Mouse (Mus musculus) stomach, embryonic 16.5 days (tissue): ENCODE results near the gene Fkbp1a. TPM values are rescaled to one million over a fixed set of nuclear protein-coding genes. Genes with fewer than 3 reads are reported as not detected.

ENCODE experiments used
- ATAC-seq: fragments of 200-750 bp; cut with Nextera tagmentation; 2 replicates; pipeline ENCODE4 v1.8.0; 2017; ENCODE audit warnings: moderate number of reproducible peaks, moderate TSS enrichment; ENCODE audit not compliant: insufficient read depth, low FRiP score
- H3K27ac ChIP-seq: fragments of 300-500 bp; sonication (generic); 2 replicates; pipeline ENCODE4 v1.5.1; 2014; ENCODE audit warnings: low read length
- H3K27me3 ChIP-seq: fragments of 300-500 bp; sonication (generic); 2 replicates; pipeline ENCODE4 v1.6.1; 2014; ENCODE audit warnings: low read length, control low read depth, mixed read lengths; ENCODE audit not compliant: control insufficient read depth, insufficient read depth
- H3K36me3 ChIP-seq: fragments of 300-500 bp; sonication (generic); 2 replicates; pipeline ENCODE4 v1.6.1; 2014; ENCODE audit warnings: low read length; ENCODE audit not compliant: control insufficient read depth, insufficient read depth
- H3K4me1 ChIP-seq: fragments of 300-500 bp; sonication (generic); 2 replicates; pipeline ENCODE4 v1.6.1; 2014; ENCODE audit warnings: low read length, control low read depth, mixed read lengths; ENCODE audit not compliant: control insufficient read depth, insufficient read depth
- H3K4me2 ChIP-seq: fragments of 300-500 bp; sonication (generic); 2 replicates; pipeline ENCODE4 v1.6.1; 2014; ENCODE audit warnings: low read depth, low read length, mixed read lengths
- H3K4me3 ChIP-seq: fragments of 300-500 bp; sonication (generic); replicated peaks from 2 replicates; pipeline ENCODE4 v1.5.1; 2014; ENCODE audit warnings: mild to moderate bottlenecking, low read length
- H3K9ac ChIP-seq: fragments of 300-500 bp; sonication (generic); 2 replicates; pipeline ENCODE4 v1.6.1; 2014; ENCODE audit warnings: low read length
- H3K9me3 ChIP-seq: fragments of 300-500 bp; sonication (generic); replicated peaks from 2 replicates; pipeline ENCODE4 v1.6.1; 2016; ENCODE audit warnings: low read length, control low read depth; ENCODE audit not compliant: control insufficient read depth
- WGBS: fragments of 180-500 bp; shearing (Covaris S2); extraction: QIAGEN DNeasy Blood & Tissue Kit; methylation state at CpG from one replicate; pipeline ENCODE4 v1.1.7; 2014; 5-methylcytosine and 5-hydroxymethylcytosine counted together
- polyA plus RNA-seq: library from polyadenylated mRNA; unstranded; fragments of >200 nt; fragmentation: Nextera tagmentation; extraction: Ambion mirVana; gene quantifications from 2 replicates; pipeline ENCODE4 v1.2.1, GENCODE M21; 2015

The Fkbp1a gene
- polyA plus RNA-seq, 1 experiment from 2014 or later: 572 TPM

GRCm38 (mm10) chr2:151543063-151543895 is 996 bp downstream of the Fkbp1a start:
- Histone ChIP-seq H3K4me3 (peak overlapping the region; percentile 84), H3K4me2 (peak overlapping the region; percentile 74), H3K4me1 (peaks cover 31% of the 10 kb centered on the region), H3K9me3 (no peaks in the 10 kb centered on the region), H3K27me3 (no peaks in the 10 kb centered on the region), H3K27ac (peak overlapping the region; percentile 97), H3K9ac (peak overlapping the region; percentile 95), H3K36me3 (0 out of 2 replicates have a peak, but pooled peaks cover 7% of the 10 kb centered on the region)
- under 1% methylated on average over 21 of the region's 21 CpGs for WGBS
- peak; percentile 23; the same call in 1 of the 2 replicates for ATAC-seq

- H3K4me3 ChIP-seq: peak overlapping the region; percentile 84
- H3K36me3 ChIP-seq: 0 out of 2 replicates have a peak, but pooled peaks cover 8% of the 10 kb centered on the region
- peak overlapping the region; percentile 51 for H3K9ac ChIP-seq
- H3K27me3 ChIP-seq: no peaks in the 10 kb centered on the region
- no peaks in the 10 kb centered on the region for H3K9me3 ChIP-seq
- WGBS: 49% methylated on average over 6 of the region's 6 CpGs
- H3K27ac ChIP-seq: no peak overlapping the region
- peaks cover 34% of the 10 kb centered on the region for H3K4me1 ChIP-seq
- no peak for ATAC-seq
- peak overlapping the region; percentile 74 for H3K4me2 ChIP-seq
Observed at GRCm38 (mm10) chr2:151544673-151545072, 2.4 kb downstream of the Fkbp1a start.

GRCm38 (mm10) chr2:151546571-151546970 is 4.3 kb downstream of the Fkbp1a start:
- no peak overlapping the region for H3K4me2 ChIP-seq
- H3K9me3 ChIP-seq: no peaks in the 10 kb centered on the region
- peaks cover 34% of the 10 kb centered on the region for H3K4me1 ChIP-seq
- no peak overlapping the region for H3K27ac ChIP-seq
- ATAC-seq: no peak
- no peak overlapping the region for H3K4me3 ChIP-seq
- no peak overlapping the region for H3K9ac ChIP-seq
- 0 out of 2 replicates have a peak, but pooled peaks cover 9% of the 10 kb centered on the region for H3K36me3 ChIP-seq
- no peaks in the 10 kb centered on the region for H3K27me3 ChIP-seq
- WGBS: 89% methylated on average over 4 of the region's 4 CpGs

- Histone ChIP-seq H3K4me1 (peaks cover 25% of the 10 kb centered on the region), H3K9ac (no peak overlapping the region), H3K27me3 (no peaks in the 10 kb centered on the region), H3K4me3 (no peak overlapping the region), H3K9me3 (no peaks in the 10 kb centered on the region), H3K36me3 (0 out of 2 replicates have a peak, but pooled peaks cover 17% of the 10 kb centered on the region), H3K4me2 (no peak overlapping the region), H3K27ac (no peak overlapping the region)
- WGBS: 86% methylated on average over 3 of the region's 3 CpGs
- ATAC-seq: no peak
Observed at GRCm38 (mm10) chr2:151549615-151550121, 7.4 kb downstream of the Fkbp1a start.

GRCm38 (mm10) chr2:151562930-151563921 is 20.9 kb downstream of the Fkbp1a start:
- H3K9me3 ChIP-seq: no peaks in the 10 kb centered on the region
- WGBS: 70% methylated on average over 7 of the region's 7 CpGs
- no peaks in the 10 kb centered on the region for H3K27me3 ChIP-seq
- H3K4me3 ChIP-seq: no peak overlapping the region
- ATAC-seq: peak; percentile 86
- no peak overlapping the region for H3K4me2 ChIP-seq
- H3K27ac ChIP-seq: peak overlapping the region; percentile 48; the same call in 1 of the 2 replicates
- peaks cover 21% of the 10 kb centered on the region for H3K36me3 ChIP-seq
- H3K9ac ChIP-seq: no peak overlapping the region
- H3K4me1 ChIP-seq: 0 out of 2 replicates have a peak, but pooled peaks cover 5% of the 10 kb centered on the region

GRCm38 (mm10) chr2:151564006-151564405 is 21.7 kb downstream of the Fkbp1a start:
- Histone ChIP-seq H3K27ac (no peak overlapping the region; the same call in 1 of the 2 replicates), H3K36me3 (peaks cover 19% of the 10 kb centered on the region), H3K4me1 (0 out of 2 replicates have a peak, but pooled peaks cover 5% of the 10 kb centered on the region), H3K9ac (no peak overlapping the region), H3K27me3 (no peaks in the 10 kb centered on the region), H3K9me3 (no peaks in the 10 kb centered on the region), H3K4me2 (no peak overlapping the region), H3K4me3 (no peak overlapping the region)
- 83% methylated on average over 1 of the region's 1 CpGs for WGBS
- no peak for ATAC-seq

GRCm38 (mm10) chr2:151564986-151565385 is 22.7 kb downstream of the Fkbp1a start:
- Histone ChIP-seq H3K9ac (no peak overlapping the region), H3K36me3 (peaks cover 14% of the 10 kb centered on the region), H3K9me3 (no peaks in the 10 kb centered on the region), H3K4me2 (no peak overlapping the region), H3K27me3 (no peaks in the 10 kb centered on the region), H3K27ac (no peak overlapping the region), H3K4me1 (0 out of 2 replicates have a peak, but pooled peaks cover 5% of the 10 kb centered on the region), H3K4me3 (no peak overlapping the region)
- 55% methylated on average over 3 of the region's 3 CpGs for WGBS
- ATAC-seq: no peak

GRCm38 (mm10) chr2:151566856-151567255 is 24.6 kb downstream of the Fkbp1a start:
- Histone ChIP-seq H3K4me1 (0 out of 2 replicates have a peak, but pooled peaks cover 5% of the 10 kb centered on the region), H3K4me2 (no peak overlapping the region), H3K9ac (no peak overlapping the region), H3K27ac (no peak overlapping the region), H3K9me3 (no peaks in the 10 kb centered on the region), H3K27me3 (no peaks in the 10 kb centered on the region), H3K4me3 (no peak overlapping the region), H3K36me3 (peaks cover 4% of the 10 kb centered on the region)
- ATAC-seq: no peak
- 77% methylated on average over 6 of the region's 6 CpGs for WGBS
